Mouse (Mus musculus) olfactory bulb, adult 2 months (tissue): Measurements from ENCODE around the gene Rbms1.

Source experiments
- CTCF ChIP-seq: fragments of 200-500 bp; IDR thresholded peaks from 2 replicates; pipeline ENCODE4 v1.5.1; 2012; ENCODE audit warnings: low read depth, mild to moderate bottlenecking, low read length, moderate library complexity; ENCODE audit not compliant: insufficient read depth
- POLR2A ChIP-seq: fragments of 200-500 bp; IDR thresholded peaks from 2 replicates; pipeline ENCODE4 v1.6.1; 2012; ENCODE audit warnings: mild to moderate bottlenecking, low read depth, low read length, moderate library complexity; ENCODE audit not compliant: insufficient read depth

GRCm38 (mm10) chr2:60837616-60838015 is 125.4 kb downstream of the Rbms1 start:
- no peak for TF ChIP-seq CTCF
- no peak for TF ChIP-seq POLR2A
